Mouse (Mus musculus): Measurements from ENCODE around the gene Parva.

Parva gene

DNA sequence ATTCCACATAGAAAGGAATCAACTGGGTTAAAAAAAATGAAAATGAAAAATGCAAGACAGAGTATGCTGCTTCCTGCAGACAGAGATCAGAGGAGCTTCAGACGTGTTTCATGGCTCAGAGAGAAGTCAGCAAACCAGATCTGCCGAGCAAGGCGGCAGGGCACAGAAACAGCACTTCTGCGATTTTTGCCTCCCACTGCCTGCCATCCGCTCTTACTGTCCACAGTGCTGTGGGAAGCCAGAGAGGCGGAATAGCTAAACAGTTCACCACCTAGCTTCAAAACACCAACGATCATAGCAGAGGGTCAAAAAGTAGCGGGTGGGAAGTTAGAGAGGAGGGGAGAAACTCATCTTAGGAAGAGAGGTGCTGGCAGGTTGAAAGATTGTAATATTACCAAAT, 84.0 kb downstream of the Parva start:
- in situ Hi-C loops (cut with MseI, MboI): no loop called here

DNA sequence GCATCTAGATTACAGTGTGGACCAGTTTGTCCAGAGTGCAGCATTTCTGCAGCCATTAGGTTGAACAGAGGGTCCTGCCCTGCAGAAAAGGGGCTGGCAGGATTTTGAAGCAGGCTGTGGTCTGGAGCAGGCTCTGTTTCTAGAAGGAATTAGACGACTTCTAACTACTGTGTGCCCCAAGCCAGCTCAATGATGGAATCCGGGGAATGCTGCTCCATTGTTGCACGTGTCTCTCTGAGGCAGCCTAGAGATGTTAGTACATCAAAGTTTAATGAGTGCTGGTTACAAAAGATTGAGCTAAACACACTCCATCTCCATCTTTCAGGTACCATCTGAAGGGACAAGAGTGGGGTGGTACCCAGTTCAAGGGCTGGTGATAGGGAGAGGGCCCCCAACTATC, 85.0 kb downstream of the Parva start:
- in situ Hi-C loops (cut with MseI, MboI): no loop called here

DNA sequence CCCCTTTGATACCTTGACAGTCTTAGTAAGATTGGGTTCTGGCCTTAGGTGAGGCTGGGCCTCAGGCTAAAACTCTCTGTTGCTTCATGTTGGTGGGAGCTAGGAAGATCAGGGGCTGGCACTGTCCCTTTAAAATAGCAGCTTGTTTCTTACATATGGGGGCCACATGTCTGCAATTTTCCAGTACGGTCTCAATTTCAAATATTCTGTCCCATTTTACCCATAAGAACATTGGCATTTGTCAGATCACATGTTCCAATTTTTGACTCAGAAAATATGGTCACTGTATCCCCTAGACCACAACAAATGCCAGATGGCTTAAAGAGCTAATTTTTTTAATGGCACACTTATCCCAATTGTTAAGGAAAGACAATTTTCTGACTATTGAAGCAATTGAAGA, 85.6 kb downstream of the Parva start:
- in situ Hi-C loops (cut with MseI, MboI): no loop called here

GRCm38 (mm10) chr7:112514636-112515193, 87.4 kb downstream of the Parva start:
- in situ Hi-C loops (cut with MseI, MboI): no loop called here

DNA sequence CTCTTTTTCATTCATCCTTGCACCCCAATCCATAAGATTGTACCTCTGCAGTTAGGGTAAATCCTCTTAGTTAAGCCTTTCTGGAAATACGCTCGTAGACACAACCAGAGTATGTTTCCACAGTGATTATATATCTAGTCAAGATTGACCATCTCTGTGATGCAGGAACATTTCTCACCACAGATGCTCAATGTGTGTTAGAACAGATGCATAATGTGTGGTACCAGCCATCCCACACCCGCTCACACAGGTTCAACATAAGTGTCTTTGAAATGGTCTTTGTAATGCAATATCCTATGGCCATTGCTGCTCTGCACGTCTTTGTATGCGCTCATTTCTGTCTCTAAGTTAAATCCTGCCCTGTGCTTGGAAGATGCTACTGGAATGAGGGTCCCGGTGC, 98.2 kb downstream of the Parva start:
- in situ Hi-C loops (cut with MseI, MboI): no loop called here

GRCm38 (mm10) chr7:112526226-112526625, 98.9 kb downstream of the Parva start:
- in situ Hi-C loops (cut with MseI, MboI): no loop called here

GRCm38 (mm10) chr7:112527230-112527629, 99.9 kb downstream of the Parva start:
- in situ Hi-C loops (cut with MseI, MboI): no loop called here

DNA sequence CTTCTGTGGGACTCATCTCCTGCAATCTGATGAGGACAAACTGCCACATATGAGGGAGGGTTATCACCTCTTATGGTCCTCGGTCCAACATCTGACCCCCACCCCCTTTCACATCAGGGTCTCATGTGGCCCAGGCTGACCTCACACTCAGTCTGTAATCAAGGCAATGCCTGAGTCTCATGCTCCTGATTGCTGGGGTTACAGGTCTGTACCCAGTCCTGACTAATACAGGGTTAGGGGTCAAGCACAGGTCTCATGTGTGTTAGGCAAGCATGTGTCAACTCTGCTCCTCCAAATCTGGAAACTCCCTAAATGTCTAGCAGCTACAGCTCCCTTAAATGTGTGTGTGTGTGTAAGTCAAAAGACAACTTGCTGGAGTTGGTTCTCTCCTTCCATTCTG, 100.8 kb downstream of the Parva start:
- in situ Hi-C loops (cut with MseI, MboI): no loop called here

- in situ Hi-C loops (cut with MseI, MboI): no loop called here
Measured at GRCm38 (mm10) chr7:112528582-112529360, 101.5 kb downstream of the Parva start.

DNA sequence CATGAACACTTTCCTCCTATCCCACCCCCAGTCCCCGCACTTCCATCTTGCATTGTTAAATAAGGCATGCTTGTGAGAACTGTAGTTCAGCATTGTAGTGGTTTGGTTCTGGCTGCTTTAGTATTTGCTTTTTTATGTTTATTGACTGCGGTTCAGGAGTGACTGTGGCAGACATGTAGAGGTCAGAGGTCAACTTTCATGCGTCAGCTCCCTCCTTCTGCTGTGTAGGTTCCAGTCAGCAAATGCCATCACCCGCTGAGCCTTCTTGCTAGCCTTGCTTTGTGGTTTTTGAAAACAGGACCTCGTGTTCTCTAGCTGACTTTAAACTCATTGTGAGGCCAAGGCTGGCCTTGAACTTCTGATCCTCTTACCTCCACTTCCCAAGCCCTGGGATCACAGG, 103.6 kb downstream of the Parva start:
- in situ Hi-C loops (cut with MseI, MboI): no loop called here

DNA sequence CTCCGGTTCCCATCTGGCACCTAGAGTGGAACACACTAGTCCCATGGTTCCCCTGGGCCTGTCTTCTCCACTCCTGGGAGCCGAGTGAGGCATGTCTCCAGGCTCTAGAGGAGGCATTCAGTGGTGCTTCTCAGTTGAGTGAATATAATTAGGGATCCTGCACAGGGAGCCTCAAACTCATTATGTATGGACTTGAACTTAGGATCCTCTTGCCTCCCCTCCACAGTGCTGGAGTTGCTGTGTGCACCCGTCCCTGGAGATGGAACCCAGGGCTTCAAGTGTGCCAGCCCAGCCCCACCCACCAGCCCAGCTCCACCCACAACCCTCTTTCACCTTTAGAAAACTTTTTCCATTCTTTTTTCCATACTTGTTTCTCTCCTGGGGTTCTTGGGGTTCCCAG, 106.8 kb downstream of the Parva start:
- in situ Hi-C loops (cut with MseI, MboI): no loop called here

DNA sequence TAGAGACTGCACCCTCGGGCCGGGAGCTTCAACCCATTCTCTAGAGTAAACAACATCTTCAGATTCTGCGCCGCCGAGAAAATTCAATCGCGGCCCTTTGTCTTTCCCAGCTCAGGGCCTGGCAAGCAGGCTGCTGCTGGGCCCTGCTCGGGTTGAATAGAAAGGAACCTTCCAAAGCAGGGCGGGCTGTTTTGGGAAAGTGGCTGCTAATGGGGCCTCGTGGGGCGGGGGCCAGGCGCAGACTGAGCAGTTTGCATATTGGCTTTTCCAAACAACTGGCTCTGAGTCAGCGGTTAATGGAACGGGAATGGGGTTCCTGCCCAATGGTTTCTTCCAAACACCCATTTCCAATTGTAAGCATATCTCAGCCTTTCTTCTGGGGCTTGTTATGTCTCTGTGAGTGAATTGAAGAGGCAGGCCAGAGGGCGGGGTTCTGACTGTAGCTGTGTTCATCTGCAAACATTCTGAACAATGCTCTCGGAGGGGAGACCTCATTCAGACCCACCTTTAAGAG, 108.2 kb downstream of the Parva start:
- in situ Hi-C loops (cut with MseI, MboI): no loop called here

GRCm38 (mm10) chr7:112549136-112549535, 121.8 kb downstream of the Parva start:
- in situ Hi-C loops (cut with MseI, MboI): no loop called here

DNA sequence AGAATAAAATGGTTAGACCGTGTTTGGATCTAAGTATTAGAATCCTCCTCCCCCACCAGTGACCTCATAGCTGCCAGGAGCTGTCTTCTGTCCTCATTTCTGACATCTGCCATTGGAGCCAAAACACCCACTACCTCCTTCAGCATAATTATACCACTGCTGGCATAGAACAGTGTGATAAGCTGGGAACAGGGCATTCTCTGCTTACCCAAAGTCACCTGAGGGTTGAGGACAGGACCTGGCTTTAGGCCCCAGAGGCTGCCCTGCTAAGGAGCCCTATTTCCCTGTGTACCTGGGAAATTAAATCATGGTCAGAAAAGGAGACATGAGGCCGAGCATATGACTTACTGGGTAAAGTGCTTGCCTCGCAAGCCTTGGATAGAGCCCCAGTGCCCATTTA, 134.2 kb downstream of the Parva start:
- in situ Hi-C loops (cut with MseI, MboI): no loop called here

GRCm38 (mm10) chr7:112567004-112567403, 139.7 kb downstream of the Parva start:
- in situ Hi-C loops (cut with MseI, MboI): no loop called here

- in situ Hi-C loops (cut with MseI, MboI): no loop called here
Measured at GRCm38 (mm10) chr7:112568961-112569360, 141.7 kb downstream of the Parva start.

GRCm38 (mm10) chr7:112581621-112582020, 154.3 kb downstream of the Parva start:
- in situ Hi-C loops (cut with MseI, MboI): no loop called here

- in situ Hi-C loops (cut with MseI, MboI): no loop called here
Measured at GRCm38 (mm10) chr7:112582882-112583405, 155.6 kb downstream of the Parva start.

DNA sequence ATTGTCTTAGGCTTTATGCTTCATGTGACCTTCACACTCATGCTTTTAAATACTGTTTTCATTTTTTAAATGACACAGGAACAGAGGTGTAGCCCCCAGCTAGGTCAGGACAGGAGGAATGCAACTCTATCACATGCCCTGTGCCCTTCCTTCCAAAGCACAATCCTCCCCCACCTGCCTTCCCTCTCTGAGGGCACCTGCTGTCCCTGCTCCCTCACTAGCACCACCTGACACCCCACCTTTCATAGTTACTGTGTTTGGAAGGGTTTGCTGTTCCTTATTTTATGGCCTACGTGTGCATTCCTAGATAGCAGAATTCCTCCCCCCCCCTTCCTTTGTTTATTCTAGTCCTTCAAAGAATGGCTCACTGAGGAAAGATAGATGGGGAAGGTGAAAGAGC, 160.1 kb downstream of the Parva start:
- in situ Hi-C loops (cut with MseI, MboI): no loop called here

DNA sequence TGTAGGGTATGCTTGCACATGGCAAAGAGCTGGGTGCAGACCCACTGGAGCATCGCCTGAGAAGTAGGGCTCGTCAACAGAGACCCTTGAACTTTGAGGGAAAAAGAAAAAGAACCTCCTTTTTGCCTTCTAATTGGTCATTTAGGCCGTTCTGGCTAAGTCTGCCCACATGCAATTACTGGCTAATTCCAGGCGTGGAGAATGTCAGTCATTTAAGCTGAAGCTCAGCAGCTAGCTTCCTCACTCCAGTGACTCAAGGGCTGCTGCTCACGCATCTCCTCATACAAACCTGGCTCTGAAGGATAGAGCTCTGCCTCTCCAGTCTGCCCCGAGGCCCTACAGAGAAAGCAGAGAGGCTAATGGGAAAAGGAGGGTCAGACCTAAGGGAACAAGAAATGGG, 162.2 kb downstream of the Parva start:
- in situ Hi-C loops (cut with MseI, MboI): no loop called here

DNA sequence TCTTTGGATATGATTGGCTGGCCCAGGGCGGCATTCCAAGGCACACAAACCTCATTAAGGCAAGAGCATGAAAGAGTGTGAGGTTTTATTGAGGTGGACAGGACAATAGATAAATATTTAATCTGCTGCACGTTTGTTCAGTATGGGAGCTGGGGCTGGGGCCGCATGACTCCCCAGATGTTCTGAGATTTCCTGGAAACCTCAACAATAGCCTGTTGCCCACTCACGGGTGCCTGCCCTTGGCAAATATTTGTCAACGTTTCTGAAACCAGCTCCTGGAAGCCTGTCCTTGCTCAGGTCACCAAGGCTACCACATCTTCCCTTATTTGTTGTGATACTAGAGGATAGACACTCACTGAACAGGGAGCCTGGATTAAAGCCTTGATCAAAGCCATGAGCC, 166.3 kb downstream of the Parva start:
- in situ Hi-C loops (cut with MseI, MboI): no loop called here

- in situ Hi-C loops (cut with MseI, MboI): no loop called here
Measured at GRCm38 (mm10) chr7:112595226-112595850, 168.0 kb downstream of the Parva start.

DNA sequence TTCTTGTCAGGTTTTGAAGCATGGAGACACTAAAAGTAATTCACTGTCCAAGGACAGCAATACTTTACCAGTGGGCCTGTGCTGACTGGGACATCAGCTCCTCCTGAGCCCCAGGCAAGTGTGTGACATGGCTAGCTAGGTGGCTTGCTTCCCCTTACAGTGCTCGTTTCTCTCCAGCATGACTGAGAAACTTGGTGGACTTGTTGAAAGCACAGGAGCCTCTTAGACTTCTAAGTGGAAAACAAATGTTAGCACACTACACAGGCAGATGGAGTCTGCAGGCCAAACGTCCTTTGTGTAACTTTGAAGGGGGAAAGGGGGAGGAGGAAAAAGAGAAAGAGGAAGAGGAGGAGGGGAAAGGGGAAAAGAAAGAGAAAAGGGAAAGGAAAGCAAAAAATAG, 172.3 kb downstream of the Parva start:
- in situ Hi-C loops (cut with MseI, MboI): no loop called here
